Comparison of ENCODE assay signal across 9 mouse cellular contexts in genomic region chr4:102572591-102572990, GRCm38 (mm10).
DNase-seq lines count a peak whose midpoint lies in the region; ATAC-seq and TF ChIP-seq lines count a peak whose summit lies in the region.
"Had no signal": no experiment of that assay in that cellular context is flagged by ENCODE, and none has a peak within 500 bp of the region (broad histone marks: within the 10 kb centered on the region; RNA-seq: fewer than 3 reads in every experiment).

No protein-coding gene starts in this region.

- TF ChIP-seq POLR2A in bone marrow, adult 2 months (IDR thresholded peaks at IDR 0.05; ENCODE audit: borderline replicate concordance, control insufficient read depth, low read depth, low read length) = no peak

- H3K9ac ChIP-seq in kidney, embryonic 16.5 days (replicated peaks; ENCODE audit: low read length) = 0 out of 2 replicates have a peak overlapping the region, but pooled peaks have one; percentile 1
- no peak overlapping the region for H3K9ac ChIP-seq in limb, embryonic 13.5 days

- no peaks in the 10 kb centered on the region for H3K9me3 ChIP-seq in kidney, embryonic 16.5 days (ENCODE audit: low read length)
- no peaks in the 10 kb centered on the region for H3K9me3 ChIP-seq in limb, embryonic 13.5 days

- 75% methylated on average over 3 of the region's 3 CpGs for WGBS in kidney, embryonic 16.5 days
- WGBS in bone marrow, adult 2 months = 34% methylated on average over 3 of the region's 3 CpGs
- WGBS in limb, embryonic 13.5 days = 65% methylated on average over 3 of the region's 3 CpGs

- TF ChIP-seq CTCF in bone marrow, adult 2 months (IDR thresholded peaks at IDR 0.05; ENCODE audit: control insufficient read depth, insufficient read depth, low read length) = no peak

- H3K4me3 ChIP-seq in kidney, embryonic 16.5 days (ENCODE audit: low read length) = no peak overlapping the region; the same call in 1 of the 2 replicates
- peak overlapping the region; percentile 59 for H3K4me3 ChIP-seq in bone marrow, adult 2 months (replicated peaks; ENCODE audit: control insufficient read depth, low read depth, low read length)
- peak overlapping the region; percentile 34 for H3K4me3 ChIP-seq in limb, embryonic 13.5 days

- ATAC-seq in kidney, embryonic 16.5 days (ENCODE audit: low FRiP score, low TSS enrichment) = no peak
- ATAC-seq in limb, embryonic 13.5 days (ENCODE audit: low FRiP score, low read depth) = no peak

- no peaks in the 10 kb centered on the region for H3K36me3 ChIP-seq in kidney, embryonic 16.5 days (ENCODE audit: insufficient read depth, low read length)
- no peaks in the 10 kb centered on the region for H3K36me3 ChIP-seq in limb, embryonic 13.5 days

- DNase-seq in kidney, adult 9 months = no peak
- peak; percentile 53 for DNase-seq in CD4-positive helper T cell, adult 2 months (ENCODE audit: low read depth, low spot score)
- no peak for DNase-seq in layer of hippocampus, postnatal 25 days (ENCODE audit: extremely low spot score in 1 of 2, low spot score in 1 of 2)
- no peak for DNase-seq in adrenal gland, postnatal 4 days (ENCODE audit: low spot score in 2 of 2)
- DNase-seq in cerebellum, adult 9-11 months = no peak
- DNase-seq: right cerebral cortex, postnatal 14 days had no signal

- peaks cover 4% of the 10 kb centered on the region; the same call in 1 of the 2 replicates for H3K27me3 ChIP-seq in kidney, embryonic 16.5 days (ENCODE audit: insufficient read depth, low read length)
- H3K27me3 ChIP-seq in limb, embryonic 13.5 days = 0 out of 2 replicates have a peak, but pooled peaks cover 2% of the 10 kb centered on the region

- peak overlapping the region; percentile 49 for H3K4me2 ChIP-seq in kidney, embryonic 16.5 days (replicated peaks; ENCODE audit: low read depth, low read length)
- peak overlapping the region; percentile 61 for H3K4me2 ChIP-seq in limb, embryonic 13.5 days (replicated peaks)

- H3K27ac ChIP-seq in kidney, embryonic 16.5 days (ENCODE audit: low read length) = no peak overlapping the region
- peak overlapping the region; percentile 76; the same call in 1 of the 2 replicates for H3K27ac ChIP-seq in bone marrow, adult 2 months (ENCODE audit: control insufficient read depth, insufficient read depth, low read depth, low read length, poor library complexity)
- H3K27ac ChIP-seq in limb, embryonic 13.5 days = no peak overlapping the region

- peaks cover 41% of the 10 kb centered on the region for H3K4me1 ChIP-seq in kidney, embryonic 16.5 days (ENCODE audit: insufficient read depth, low read length)
- H3K4me1 ChIP-seq in bone marrow, adult 2 months (ENCODE audit: control insufficient read depth, insufficient read depth, low read length) = peaks cover 5% of the 10 kb centered on the region
- H3K4me1 ChIP-seq in limb, embryonic 13.5 days = peaks cover 54% of the 10 kb centered on the region
